In the genomic region with DNA sequence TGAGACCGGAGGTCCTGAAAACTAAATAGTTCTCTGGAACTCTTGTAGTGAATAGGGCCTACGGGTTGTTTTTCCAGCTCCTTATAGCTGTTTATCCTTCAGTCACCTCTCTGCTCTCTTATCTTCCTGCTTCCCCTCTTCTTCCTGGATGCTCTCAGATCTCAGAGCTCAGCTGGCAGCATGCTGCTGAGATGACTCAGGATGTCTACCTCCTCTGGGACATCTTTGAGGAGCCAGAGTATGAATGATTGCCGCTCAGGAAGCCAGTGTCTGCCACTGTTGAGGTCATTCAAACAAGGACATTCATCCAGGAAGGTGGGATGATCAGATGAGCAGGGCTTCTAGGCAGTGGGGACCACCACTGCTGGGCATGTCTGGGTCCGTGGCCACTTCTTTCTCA, we compare ENCODE assay signal across 11 mouse cellular contexts.
DNase-seq lines count a peak whose midpoint lies in the region; ATAC-seq and TF ChIP-seq lines count a peak whose summit lies in the region.
"Had no signal": no experiment of that assay in that cellular context is flagged by ENCODE, and none has a peak within 500 bp of the region (broad histone marks: within the 10 kb centered on the region; RNA-seq: fewer than 3 reads in every experiment).

No protein-coding gene starts in this region.

- H3K4me3 ChIP-seq in heart, embryonic 12.5 days: no peak overlapping the region
- H3K4me3 ChIP-seq in lung, postnatal 0 days (ENCODE audit: low read depth, low read length): no peak overlapping the region
- no peak overlapping the region for H3K4me3 ChIP-seq in kidney, embryonic 15.5 days (replicated peaks)
- H3K4me3 ChIP-seq: hindbrain, embryonic 13.5 days had no signal

- 56% methylated on average over 4 of the region's 4 CpGs for WGBS in heart, embryonic 12.5 days
- 54% methylated on average over 4 of the region's 4 CpGs for WGBS in lung, postnatal 0 days
- whole genome bisulfite sequencing in kidney, embryonic 15.5 days: 74% methylated on average over 4 of the region's 4 CpGs

- H3K4me2 ChIP-seq in heart, embryonic 12.5 days: no peak overlapping the region
- no peak overlapping the region for H3K4me2 ChIP-seq in lung, postnatal 0 days (replicated peaks; ENCODE audit: low read depth, low read length)
- no peak overlapping the region for H3K4me2 ChIP-seq in kidney, embryonic 15.5 days
- H3K4me2 ChIP-seq: hindbrain, embryonic 13.5 days had no signal

- TF ChIP-seq CTCF in lung, postnatal 0 days (IDR thresholded peaks at IDR 0.05): no peak

- no peak for TF ChIP-seq EP300 in lung, postnatal 0 days (IDR thresholded peaks at IDR 0.05)

- no peaks in the 10 kb centered on the region for H3K27me3 ChIP-seq in heart, embryonic 12.5 days (replicated peaks)
- H3K27me3 ChIP-seq in lung, postnatal 0 days (replicated peaks; ENCODE audit: insufficient read depth, low read length): no peaks in the 10 kb centered on the region
- no peaks in the 10 kb centered on the region for H3K27me3 ChIP-seq in kidney, embryonic 15.5 days
- H3K27me3 ChIP-seq: hindbrain, embryonic 13.5 days had no signal

- peaks cover 22% of the 10 kb centered on the region for H3K4me1 ChIP-seq in heart, embryonic 12.5 days (replicated peaks)
- H3K4me1 ChIP-seq in lung, postnatal 0 days (ENCODE audit: insufficient read depth, low read depth, low read length): no peaks in the 10 kb centered on the region
- peaks cover 13% of the 10 kb centered on the region for H3K4me1 ChIP-seq in kidney, embryonic 15.5 days
- H3K4me1 ChIP-seq: hindbrain, embryonic 13.5 days had no signal

- no peaks in the 10 kb centered on the region for H3K36me3 ChIP-seq in heart, embryonic 12.5 days
- H3K36me3 ChIP-seq in lung, postnatal 0 days (ENCODE audit: insufficient read depth, low read length): no peaks in the 10 kb centered on the region
- no peaks in the 10 kb centered on the region for H3K36me3 ChIP-seq in kidney, embryonic 15.5 days
- H3K36me3 ChIP-seq: hindbrain, embryonic 13.5 days had no signal

- no peak overlapping the region for H3K9ac ChIP-seq in heart, embryonic 12.5 days
- no peak overlapping the region for H3K9ac ChIP-seq in lung, postnatal 0 days (replicated peaks; ENCODE audit: low read depth)
- H3K9ac ChIP-seq in kidney, embryonic 15.5 days: no peak overlapping the region
- H3K9ac ChIP-seq: hindbrain, embryonic 13.5 days had no signal

- no peak for ATAC-seq in heart, embryonic 12.5 days (ENCODE audit: insufficient number of reproducible peaks, low FRiP score)
- peak; percentile 30; the same call in 1 of the 2 replicates for ATAC-seq in lung, postnatal 0 days
- ATAC-seq in kidney, embryonic 15.5 days (replicated peaks; ENCODE audit: low FRiP score): no peak

- H3K27ac ChIP-seq in heart, embryonic 12.5 days (ENCODE audit: poor library complexity, severe bottlenecking): peak overlapping the region; percentile 25; the same call in 1 of the 2 replicates
- no peak overlapping the region for H3K27ac ChIP-seq in lung, postnatal 0 days (ENCODE audit: low read length)
- peak overlapping the region; percentile 67; the same call in 1 of the 2 replicates for H3K27ac ChIP-seq in kidney, embryonic 15.5 days
- H3K27ac ChIP-seq: hindbrain, embryonic 13.5 days had no signal

- H3K9me3 ChIP-seq in heart, embryonic 12.5 days (replicated peaks): no peaks in the 10 kb centered on the region
- H3K9me3 ChIP-seq in lung, postnatal 0 days (ENCODE audit: low read length): no peaks in the 10 kb centered on the region
- no peaks in the 10 kb centered on the region for H3K9me3 ChIP-seq in kidney, embryonic 15.5 days (replicated peaks)
- H3K9me3 ChIP-seq: hindbrain, embryonic 13.5 days; megakaryocyte, embryonic 14.5 days had no signal

- DNase-seq in heart, postnatal 4 days: no peak
- no peak for DNase-seq in lung, postnatal 0 days (ENCODE audit: low spot score)
- DNase-seq in lung, postnatal 14 days: no peak
- no peak for DNase-seq in cerebellum, adult 18-20 months
- DNase-seq in urinary bladder, postnatal 10 days (ENCODE audit: low spot score): no peak
- DNase-seq: layer of hippocampus, adult 9-11 months; thymus, postnatal 36 days had no signal
